Mouse (Mus musculus) lung, postnatal 4 days (tissue): ENCODE data around the gene Paqr8.
"Not testable (repeated sequence)": the region's sequence is repeated elsewhere in the genome, so short reads cannot be mapped to it uniquely, and the experiment has no call there.

ENCODE experiments used
- DNase-seq, 2 experiments: peaks; one replicate each; pipeline ENCODE4 v3.0.0; 2021

The Paqr8 gene

GRCm38 (mm10) chr1:20912527-20913171, 22.2 kb downstream of the Paqr8 start:
- no peak for DNase-seq

- no peak for DNase-seq
Observed at GRCm38 (mm10) chr1:20914769-20915168, 24.4 kb downstream of the Paqr8 start.

- no peak for DNase-seq
Observed at GRCm38 (mm10) chr1:20915608-20916007, 25.2 kb downstream of the Paqr8 start.

- no peak for DNase-seq
Observed at GRCm38 (mm10) chr1:20917496-20918050, 27.2 kb downstream of the Paqr8 start.

GRCm38 (mm10) chr1:20919728-20920127, 29.3 kb downstream of the Paqr8 start:
- no peak for DNase-seq

- no peak for DNase-seq
Observed at GRCm38 (mm10) chr1:20921081-20921528, 30.7 kb downstream of the Paqr8 start.

- peak in 1 of 2 experiments; percentile 25 for DNase-seq
Observed at GRCm38 (mm10) chr1:20922612-20923399, 32.4 kb downstream of the Paqr8 start.

GRCm38 (mm10) chr1:20925324-20925723, 34.9 kb downstream of the Paqr8 start:
- not testable (repeated sequence) for DNase-seq

- DNase-seq, result no peak
Observed at GRCm38 (mm10) chr1:20925926-20926325, 35.5 kb downstream of the Paqr8 start.

GRCm38 (mm10) chr1:20926376-20926775, 36.0 kb downstream of the Paqr8 start:
- no peak for DNase-seq

GRCm38 (mm10) chr1:20928487-20928886, 38.1 kb downstream of the Paqr8 start:
- no peak for DNase-seq

- DNase-seq, result peak; percentile 55 to 72
Observed at GRCm38 (mm10) chr1:20933457-20933856, 43.1 kb downstream of the Paqr8 start.

- peak; percentile 11 to 34 for DNase-seq
Observed at GRCm38 (mm10) chr1:20935106-20935505, 44.7 kb downstream of the Paqr8 start.

- peak in 1 of 2 experiments; percentile 71 for DNase-seq
Observed at GRCm38 (mm10) chr1:20939046-20939445, 48.6 kb downstream of the Paqr8 start.

- peak; percentile 68 to 69 for DNase-seq
Observed at GRCm38 (mm10) chr1:20940151-20940550, 49.7 kb downstream of the Paqr8 start.

- DNase-seq, result no peak
Observed at GRCm38 (mm10) chr1:20941322-20941721, 50.9 kb downstream of the Paqr8 start.

- DNase-seq, result no peak
Observed at GRCm38 (mm10) chr1:20941857-20942256, 51.5 kb downstream of the Paqr8 start.

GRCm38 (mm10) chr1:20943016-20943415, 52.6 kb downstream of the Paqr8 start:
- no peak for DNase-seq

- peak; percentile 94 to 96 for DNase-seq
Observed at GRCm38 (mm10) chr1:20951300-20951763, 60.9 kb downstream of the Paqr8 start, which contains the start of gene Efhc1. Gene Efhc1 (plus strand): TSS chr1:20951626.

GRCm38 (mm10) chr1:20951799-20952198, 61.4 kb downstream of the Paqr8 start:
- no peak for DNase-seq

GRCm38 (mm10) chr1:20954876-20955275, 64.5 kb downstream of the Paqr8 start:
- no peak for DNase-seq

- no peak for DNase-seq
Observed at GRCm38 (mm10) chr1:20969642-20970041, 79.2 kb downstream of the Paqr8 start.

- no peak for DNase-seq
Observed at GRCm38 (mm10) chr1:20973389-20973788, 83.0 kb downstream of the Paqr8 start.
